Mouse (Mus musculus): Measurements from ENCODE around the gene Lrfn1.
"Not testable (repeated sequence)": the region's sequence is repeated elsewhere in the genome, so short reads cannot be mapped to it uniquely, and the experiment has no call there.

Lrfn1 gene

GRCm38 (mm10) chr7:28447101-28447830, 4.5 kb upstream of the Lrfn1 start:
- no peak for DNase-seq (ENCODE audit: low read depth, low spot score)

- DNase-seq (ENCODE audit: low read depth, low spot score) = no peak
Measured at GRCm38 (mm10) chr7:28447865-28448820, 3.6 kb upstream of the Lrfn1 start.

- DNase-seq (ENCODE audit: low read depth, low spot score) = peak; percentile 23
Measured at GRCm38 (mm10) chr7:28452361-28453005, 703 bp downstream of the Lrfn1 start.

GRCm38 (mm10) chr7:28460361-28460760, 8.6 kb downstream of the Lrfn1 start:
- DNase-seq (ENCODE audit: low read depth, low spot score) = no peak

- DNase-seq (ENCODE audit: low read depth, low spot score) = no peak
Measured at GRCm38 (mm10) chr7:28462769-28463168, 11.0 kb downstream of the Lrfn1 start.

- DNase-seq (ENCODE audit: low read depth, low spot score) = peak; percentile 36
Measured at GRCm38 (mm10) chr7:28464416-28465212, 12.8 kb downstream of the Lrfn1 start.

GRCm38 (mm10) chr7:28466721-28467212, 15.0 kb downstream of the Lrfn1 start:
- DNase-seq (ENCODE audit: low read depth, low spot score) = no peak

GRCm38 (mm10) chr7:28467213-28467751, 15.5 kb downstream of the Lrfn1 start:
- peak; percentile 41 for DNase-seq (ENCODE audit: low read depth, low spot score)

- DNase-seq (ENCODE audit: low read depth, low spot score) = no peak
Measured at GRCm38 (mm10) chr7:28476191-28476590, 24.4 kb downstream of the Lrfn1 start.

GRCm38 (mm10) chr7:28477363-28477762, 25.6 kb downstream of the Lrfn1 start:
- no peak for DNase-seq (ENCODE audit: low read depth, low spot score)

GRCm38 (mm10) chr7:28478854-28479253, 27.1 kb downstream of the Lrfn1 start:
- no peak for DNase-seq (ENCODE audit: low read depth, low spot score)

- no peak for DNase-seq (ENCODE audit: low read depth, low spot score)
Measured at GRCm38 (mm10) chr7:28482854-28483253, 31.1 kb downstream of the Lrfn1 start.

GRCm38 (mm10) chr7:28484192-28484591, 32.4 kb downstream of the Lrfn1 start:
- DNase-seq (ENCODE audit: low read depth, low spot score) = no peak

- DNase-seq (ENCODE audit: low read depth, low spot score) = peak; percentile 11
Measured at GRCm38 (mm10) chr7:28488030-28488491, 36.3 kb downstream of the Lrfn1 start.

GRCm38 (mm10) chr7:28490410-28490809, 38.6 kb downstream of the Lrfn1 start:
- DNase-seq (ENCODE audit: low read depth, low spot score) = peak; percentile 74

GRCm38 (mm10) chr7:28490903-28491302, 39.1 kb downstream of the Lrfn1 start:
- DNase-seq (ENCODE audit: low read depth, low spot score) = peak; percentile 19

- DNase-seq (ENCODE audit: low read depth, low spot score) = no peak
Measured at GRCm38 (mm10) chr7:28492310-28492709, 40.5 kb downstream of the Lrfn1 start.

GRCm38 (mm10) chr7:28495426-28495825, 43.6 kb downstream of the Lrfn1 start:
- no peak for DNase-seq (ENCODE audit: low read depth, low spot score)

GRCm38 (mm10) chr7:28505585-28505984, 53.8 kb downstream of the Lrfn1 start:
- DNase-seq (ENCODE audit: low read depth, low spot score) = peak; percentile 11

GRCm38 (mm10) chr7:28509121-28509520, 57.3 kb downstream of the Lrfn1 start:
- DNase-seq (ENCODE audit: low read depth, low spot score) = not testable (repeated sequence)

All from CD4-positive, CD25-positive, alpha-beta regulatory T cell, adult 2 months (primary cell).